Mouse (Mus musculus): ENCODE results near the gene Vamp5.

The Vamp5 gene

DNA sequence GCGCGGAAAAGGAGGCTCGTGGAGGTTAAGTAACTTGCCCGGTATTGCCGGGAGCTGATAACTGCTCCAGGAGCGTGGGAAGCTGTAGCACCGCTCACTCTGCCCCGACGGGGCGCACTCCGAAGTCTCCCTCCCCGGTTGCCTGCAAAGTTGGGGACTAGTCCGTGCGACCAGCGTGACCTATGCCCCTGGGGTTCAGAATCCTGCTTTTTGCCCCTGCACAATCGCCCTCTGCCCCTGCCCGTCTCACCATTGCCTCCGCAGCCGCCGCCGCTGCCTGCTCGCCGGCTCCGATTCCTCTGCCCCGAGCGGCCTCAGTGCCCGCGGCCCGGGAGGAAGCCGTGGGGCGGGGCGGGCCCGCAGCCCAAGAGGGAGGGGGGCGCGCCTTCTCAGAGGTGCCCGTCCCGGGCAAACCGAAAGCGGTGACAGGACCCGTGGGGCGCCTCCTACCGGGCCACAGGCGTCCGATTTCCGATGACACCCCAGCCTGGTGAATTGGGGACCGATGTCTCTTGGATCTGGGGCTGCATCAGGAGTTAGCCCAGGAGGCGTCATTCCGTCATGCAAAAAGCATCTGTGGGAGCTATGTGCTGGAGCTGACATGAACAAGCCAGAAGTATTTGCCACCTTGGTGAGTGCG, at the start of gene Vamp5:
Gene Vamp5 (minus strand): TSS at position 338 of the 640 bp plus-strand sequence.
- in situ Hi-C loops (cut with MboI, MseI), result no loop called here

DNA sequence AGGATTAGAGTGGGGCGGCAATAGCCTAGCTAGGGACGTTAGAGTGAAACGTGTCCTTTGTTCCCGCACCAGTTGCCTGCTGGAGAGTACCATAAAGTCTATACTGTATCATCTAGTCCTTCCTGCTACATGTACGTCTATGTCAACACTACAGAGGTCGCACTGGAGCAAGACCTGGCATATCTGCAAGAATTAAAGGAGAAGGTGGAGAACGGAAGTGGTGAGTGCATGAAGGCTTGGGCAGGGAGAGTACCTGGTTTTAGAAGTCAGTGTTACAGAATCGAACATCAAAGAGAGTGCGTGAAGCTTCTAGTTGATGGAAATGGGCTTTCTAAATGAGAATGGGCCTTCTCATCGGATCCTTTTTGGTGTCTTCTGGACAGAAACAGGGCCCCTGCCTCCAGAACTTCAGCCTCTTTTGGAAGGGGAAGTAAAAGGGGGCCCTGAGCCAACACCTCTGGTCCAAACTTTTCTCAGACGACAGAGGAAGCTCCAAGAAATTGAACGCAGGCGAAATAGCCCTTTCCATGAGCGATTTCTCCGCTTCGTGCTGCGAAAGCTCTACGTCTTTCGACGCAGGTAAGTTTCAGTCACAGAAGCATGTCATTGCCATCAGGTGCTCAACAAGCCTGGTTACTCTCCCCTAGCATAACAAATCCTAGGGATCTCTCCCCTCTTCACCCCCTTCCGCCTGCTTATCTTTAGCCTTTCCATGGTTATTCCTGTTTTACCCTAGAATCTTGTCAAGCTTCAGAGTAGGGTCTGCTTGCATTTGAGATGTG, 49.0 kb upstream of the Vamp5 start:
- in situ Hi-C loops (cut with MboI, MseI), result loop anchor here (5.0 kb wide), 2 partner anchors 108 to 133 kb away; no protein-coding TSS in a partner anchor

DNA sequence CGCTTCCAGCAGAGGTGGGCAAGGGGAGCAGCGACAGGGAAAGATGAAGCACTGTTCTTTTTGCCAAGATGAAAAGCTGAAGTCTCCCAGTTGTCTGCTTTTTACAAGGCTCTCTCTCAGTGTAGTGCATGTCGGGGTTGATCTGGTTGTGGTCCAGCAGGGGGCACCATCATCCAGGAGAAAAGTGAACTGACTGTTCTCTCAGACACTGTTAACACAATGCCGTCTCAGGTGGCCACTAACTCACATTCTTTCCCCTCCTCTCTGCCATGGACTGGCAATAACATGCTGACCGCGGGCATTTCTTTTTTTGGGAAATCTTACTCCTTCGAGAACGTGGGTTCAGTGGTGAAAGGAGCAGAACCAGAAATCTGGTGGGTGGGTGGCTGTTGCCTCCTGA, 47.8 kb upstream of the Vamp5 start:
- in situ Hi-C loops (cut with MboI, MseI), result loop anchor here (5.0 kb wide), 2 partner anchors 109 to 134 kb away; no protein-coding TSS in a partner anchor

DNA sequence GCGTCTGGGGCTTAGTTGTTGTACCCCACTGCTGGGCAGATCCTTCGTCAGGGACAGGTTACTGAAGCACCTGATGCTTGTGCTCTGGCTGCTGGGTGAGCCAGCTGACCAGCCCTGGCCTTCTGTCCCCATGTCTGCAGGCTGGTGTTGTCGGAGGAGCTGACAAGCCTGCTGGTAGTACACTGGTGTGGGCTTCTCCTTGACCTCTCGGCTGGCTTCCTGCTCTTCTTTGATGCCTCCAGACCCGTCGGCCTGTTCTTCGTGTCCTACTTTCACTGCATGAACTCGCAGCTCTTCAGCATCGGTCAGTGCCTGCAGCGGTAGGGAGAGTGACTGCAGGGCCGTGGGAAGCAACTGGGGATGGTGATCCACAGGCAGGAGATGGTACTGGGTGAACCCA, 45.4 kb upstream of the Vamp5 start:
- in situ Hi-C loops (cut with MboI, MseI), result loop anchor here (5.0 kb wide), 2 partner anchors 112 to 137 kb away; no protein-coding TSS in a partner anchor

DNA sequence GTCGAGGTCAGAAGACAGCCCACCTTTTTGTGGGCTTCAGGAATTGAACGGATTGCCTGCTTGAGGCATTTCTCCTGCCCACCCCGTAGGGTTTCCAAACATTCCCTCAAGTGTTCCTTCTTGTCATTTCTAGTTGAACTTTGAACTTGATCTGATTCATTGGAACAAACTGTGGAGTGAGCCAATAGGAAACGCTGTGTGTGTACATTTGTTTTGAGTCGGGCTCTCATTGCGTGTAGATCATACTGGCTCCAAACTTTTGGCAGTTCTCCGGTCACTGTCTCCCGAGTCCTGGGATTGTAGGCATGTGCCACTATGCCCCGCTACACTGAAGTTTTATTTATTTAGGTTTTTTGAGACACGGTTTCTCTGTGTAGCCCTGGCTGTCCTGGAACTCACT, 40.6 kb upstream of the Vamp5 start:
- in situ Hi-C loops (cut with MboI, MseI), result no loop called here

DNA sequence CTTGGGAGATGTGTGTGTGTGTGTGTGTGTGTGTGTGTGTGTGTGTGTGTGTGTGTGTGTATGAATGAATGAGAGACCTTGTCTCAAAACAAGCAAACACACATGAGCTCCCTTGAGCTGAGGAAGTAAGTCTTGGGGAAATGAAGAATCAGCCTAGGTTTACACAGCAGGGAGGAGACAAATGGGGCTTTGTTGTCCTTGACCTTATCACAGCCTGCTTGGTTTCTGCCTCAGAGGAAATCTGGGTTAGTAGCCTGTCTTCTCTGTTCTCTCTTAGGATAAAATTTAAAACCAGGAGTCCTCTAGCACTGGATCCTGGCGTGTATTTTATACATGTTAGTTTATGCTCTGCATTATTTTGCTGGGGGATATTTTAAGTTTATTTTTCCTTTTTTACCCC, 39.5 kb upstream of the Vamp5 start:
- in situ Hi-C loops (cut with MboI, MseI), result no loop called here

DNA sequence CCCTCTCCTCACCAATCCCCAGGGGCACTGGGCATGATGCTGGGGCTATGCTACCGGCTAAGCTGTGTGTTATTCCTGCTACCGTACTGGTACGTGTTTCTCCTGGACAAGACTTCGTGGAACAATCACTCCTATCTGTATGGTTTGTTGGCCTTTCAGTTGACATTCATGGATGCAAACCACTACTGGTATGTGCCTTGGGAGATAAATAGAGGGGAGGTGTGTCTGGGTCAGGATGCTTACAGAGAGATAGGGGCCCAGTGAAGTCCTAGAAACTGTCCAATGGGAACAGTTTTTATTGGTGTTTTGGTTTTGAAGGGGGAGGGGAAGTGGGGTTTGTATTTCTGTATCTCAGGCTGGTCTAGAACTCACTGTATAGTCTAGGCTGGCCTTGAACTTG, 38.0 kb upstream of the Vamp5 start:
- in situ Hi-C loops (cut with MboI, MseI), result no loop called here

DNA sequence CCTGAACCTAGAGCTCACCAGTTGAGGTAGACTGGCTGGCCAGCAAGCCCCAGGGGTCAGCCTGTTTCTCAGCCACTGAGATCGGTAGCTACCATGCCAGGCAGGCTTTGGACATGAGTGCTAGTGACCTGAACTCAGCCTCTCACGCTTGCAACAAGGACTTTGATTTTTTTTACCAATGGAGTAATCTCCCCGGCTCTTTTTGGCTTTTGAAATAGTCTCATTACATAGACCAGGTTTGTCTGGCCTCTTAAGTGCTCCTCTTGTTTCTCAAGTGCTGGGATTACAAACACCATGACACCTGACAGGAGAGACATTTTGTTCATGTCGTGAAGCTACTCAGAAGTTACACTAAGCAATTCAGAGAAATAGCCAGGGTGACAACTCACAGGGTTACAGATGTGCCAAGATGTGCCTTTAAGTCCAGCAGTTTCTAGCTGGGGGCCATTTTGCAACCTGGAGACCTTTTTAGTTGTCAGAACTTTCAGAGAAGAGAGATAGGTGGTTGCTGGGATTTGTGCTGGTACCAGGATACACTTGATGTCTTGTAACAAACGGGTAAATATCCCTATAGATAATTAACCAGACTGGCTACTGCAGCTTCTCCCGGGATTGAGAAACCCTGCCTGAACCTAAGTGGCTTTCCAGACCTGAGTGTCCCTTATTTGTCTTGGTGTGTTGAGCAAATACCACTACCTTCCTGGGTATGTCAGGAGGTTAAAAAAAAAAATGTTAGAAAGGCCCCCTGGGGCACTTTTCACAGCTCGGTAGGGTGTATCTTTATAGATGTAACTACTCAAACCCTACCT, 35.9 kb upstream of the Vamp5 start:
- in situ Hi-C loops (cut with MboI, MseI), result no loop called here

DNA sequence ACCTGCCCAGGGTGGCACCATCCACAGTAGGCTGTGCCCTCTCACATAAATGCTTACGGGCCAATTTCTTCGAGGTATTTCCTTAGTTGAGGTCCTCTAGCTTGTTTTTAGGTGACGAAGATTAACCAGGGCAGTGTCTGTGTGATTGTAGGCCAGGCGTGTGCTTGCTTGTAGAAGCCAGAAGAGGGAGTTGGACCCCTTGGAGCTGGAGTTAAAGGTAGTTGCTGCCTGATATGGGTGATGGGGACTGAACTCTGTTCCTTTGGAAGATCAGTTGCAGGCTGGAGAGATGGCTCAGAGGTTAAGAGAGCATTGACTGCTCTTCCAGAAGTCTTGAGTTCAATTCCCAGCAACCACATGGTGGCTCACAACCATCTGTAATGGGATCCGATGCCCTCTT, 34.9 kb upstream of the Vamp5 start:
- in situ Hi-C loops (cut with MboI, MseI), result no loop called here

DNA sequence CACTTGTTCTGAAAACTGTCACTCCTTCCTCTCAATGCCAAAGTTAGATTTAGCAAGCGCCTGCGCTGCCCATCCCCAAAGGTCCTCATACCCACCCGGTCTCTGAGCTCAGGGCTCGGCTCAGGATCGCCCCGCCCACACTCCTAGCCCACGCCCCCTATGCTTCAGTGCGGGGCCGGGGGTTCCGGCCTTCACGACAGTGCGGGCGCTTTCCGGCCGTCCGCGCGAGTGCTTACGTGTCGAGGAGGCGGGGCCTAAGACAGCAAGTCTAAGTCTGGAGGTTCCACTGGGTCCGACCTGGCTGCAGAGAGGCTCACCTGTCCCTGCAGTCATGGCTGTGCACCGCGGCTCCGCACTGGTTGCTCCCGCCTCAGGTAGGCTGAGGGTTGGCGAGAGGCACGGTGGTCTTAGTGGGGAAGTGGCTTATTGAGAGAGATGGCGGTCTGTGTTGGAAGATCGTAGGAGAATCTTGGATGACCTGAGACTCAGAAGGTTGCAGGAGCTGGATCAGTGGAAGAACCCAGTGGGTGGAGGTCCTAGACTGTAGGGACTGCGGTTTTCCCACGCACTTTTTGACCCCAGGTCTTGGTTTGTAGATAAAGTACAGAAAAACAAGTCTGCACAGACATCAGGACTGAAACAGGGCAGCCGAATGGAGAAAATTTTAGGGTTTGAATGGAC, 33.9 kb upstream of the Vamp5 start, which contains the start of gene Ggcx:
Gene Ggcx (plus strand): TSS at position 233 of the 681 bp plus-strand sequence.
- in situ Hi-C loops (cut with MboI, MseI), result no loop called here

DNA sequence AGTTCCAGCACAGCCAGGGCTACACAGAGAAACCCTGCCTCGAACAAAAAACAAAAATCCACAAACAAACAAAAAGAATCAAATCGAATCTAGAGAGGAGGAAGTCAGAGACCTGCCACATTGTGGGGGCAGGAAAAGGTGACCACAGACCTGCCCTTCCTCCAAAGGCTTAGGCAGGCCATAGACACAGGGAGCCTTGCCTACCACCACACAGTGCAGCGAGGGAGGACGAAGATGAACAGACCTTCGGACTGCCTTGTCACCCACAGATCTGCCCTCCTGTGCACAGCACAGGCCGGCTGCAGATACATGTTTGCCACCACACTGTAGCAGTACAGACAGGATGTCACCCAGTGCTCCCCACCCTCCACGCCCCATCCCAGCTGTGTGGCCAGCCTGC, 30.2 kb upstream of the Vamp5 start:
- in situ Hi-C loops (cut with MboI, MseI), result no loop called here

DNA sequence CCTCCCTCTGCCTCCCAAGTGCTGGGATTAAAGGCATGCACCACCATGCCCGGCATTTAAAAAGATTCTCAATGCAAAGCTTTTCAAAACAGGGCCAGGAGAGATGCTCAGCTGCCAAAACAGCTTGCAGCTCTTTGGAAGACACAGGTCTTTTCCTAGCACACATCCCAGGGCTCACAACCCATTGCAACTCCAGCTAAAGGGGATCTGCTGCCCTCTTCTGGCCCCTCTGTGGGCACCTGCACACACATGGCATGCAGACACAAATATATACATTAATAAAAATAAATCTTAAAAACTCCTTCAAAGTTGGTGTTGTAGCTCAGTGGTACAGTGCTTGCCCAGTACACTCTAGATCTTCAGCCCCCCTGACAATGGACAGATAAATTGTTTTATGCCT, 29.7 kb upstream of the Vamp5 start:
- in situ Hi-C loops (cut with MboI, MseI), result no loop called here

DNA sequence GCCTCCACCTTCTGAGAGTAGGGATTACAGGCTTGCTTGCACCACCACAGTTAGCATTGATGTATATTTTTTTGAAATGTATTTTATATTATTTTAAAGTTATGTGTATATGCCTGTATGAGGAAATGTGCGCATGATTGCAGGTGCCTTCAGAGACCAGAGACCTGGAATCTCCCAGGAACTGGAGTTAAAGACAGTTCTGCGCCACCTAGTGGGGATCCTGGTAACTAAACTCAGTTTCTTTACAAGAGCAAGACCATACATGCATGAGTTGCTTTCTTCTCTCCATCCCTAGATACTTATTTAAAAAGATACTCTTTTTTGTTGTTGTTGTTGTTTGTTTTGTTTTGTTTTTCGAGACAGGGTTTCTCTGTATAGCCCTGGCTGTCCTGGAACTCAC, 29.3 kb upstream of the Vamp5 start:
- in situ Hi-C loops (cut with MboI, MseI), result no loop called here

DNA sequence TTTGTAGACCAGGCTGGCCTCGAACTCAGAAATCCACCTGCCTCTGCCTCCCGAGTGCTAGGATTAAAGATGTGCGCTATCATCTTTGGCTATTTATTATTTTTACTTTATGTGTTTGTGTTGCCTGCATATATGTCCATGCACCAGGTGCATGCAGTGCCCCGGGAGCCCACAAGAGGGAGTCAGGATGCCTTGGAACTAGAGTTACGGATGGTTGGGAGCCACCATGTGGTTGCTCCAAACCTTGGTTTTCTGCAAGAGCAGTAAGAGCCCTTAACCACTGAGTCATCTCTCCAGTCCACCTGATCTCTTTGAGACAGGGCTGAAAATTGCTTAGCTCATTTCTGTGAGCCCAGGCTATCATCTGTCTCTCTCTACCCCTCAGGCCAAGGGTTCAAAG, 26.9 kb upstream of the Vamp5 start:
- in situ Hi-C loops (cut with MboI, MseI), result no loop called here

DNA sequence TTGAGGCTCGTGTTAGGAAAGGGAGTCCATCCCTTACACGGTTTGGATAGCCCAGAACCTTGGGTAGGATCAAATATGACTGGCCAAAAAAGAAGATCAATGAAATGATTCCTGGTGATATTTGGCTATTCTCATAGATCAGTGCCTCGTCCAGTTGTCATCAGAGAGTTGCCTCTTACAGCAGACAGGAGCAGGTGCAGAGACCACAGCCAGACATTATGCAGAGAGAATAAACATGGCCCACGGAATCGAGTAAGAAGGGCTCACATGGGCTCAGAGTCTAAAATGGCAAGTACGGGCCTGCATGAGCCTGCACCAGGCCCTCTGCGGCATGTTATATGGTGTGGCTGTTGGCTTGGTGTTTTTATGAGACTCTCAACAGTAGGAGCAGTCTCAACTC, 25.1 kb upstream of the Vamp5 start:
- in situ Hi-C loops (cut with MboI, MseI), result no loop called here

DNA sequence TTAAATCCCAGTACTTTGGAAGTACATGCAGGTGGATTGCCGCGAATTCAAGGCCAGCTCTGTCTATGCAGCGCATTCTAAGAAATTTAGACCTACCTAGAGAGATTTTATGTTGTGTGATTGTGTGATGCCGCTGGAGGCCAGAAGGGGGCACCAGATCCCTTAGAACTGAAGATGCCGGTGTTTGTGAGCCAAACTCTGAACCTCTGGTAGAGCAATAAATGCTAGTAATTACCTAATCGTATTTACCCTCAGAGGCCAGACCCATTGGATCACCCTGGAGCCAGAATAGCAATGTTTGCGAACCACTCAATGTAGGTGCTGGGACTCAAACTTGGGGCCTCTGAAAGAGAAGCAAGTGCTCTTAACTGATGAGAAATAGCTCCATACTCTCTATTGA, 21.6 kb upstream of the Vamp5 start:
- in situ Hi-C loops (cut with MboI, MseI), result no loop called here

DNA sequence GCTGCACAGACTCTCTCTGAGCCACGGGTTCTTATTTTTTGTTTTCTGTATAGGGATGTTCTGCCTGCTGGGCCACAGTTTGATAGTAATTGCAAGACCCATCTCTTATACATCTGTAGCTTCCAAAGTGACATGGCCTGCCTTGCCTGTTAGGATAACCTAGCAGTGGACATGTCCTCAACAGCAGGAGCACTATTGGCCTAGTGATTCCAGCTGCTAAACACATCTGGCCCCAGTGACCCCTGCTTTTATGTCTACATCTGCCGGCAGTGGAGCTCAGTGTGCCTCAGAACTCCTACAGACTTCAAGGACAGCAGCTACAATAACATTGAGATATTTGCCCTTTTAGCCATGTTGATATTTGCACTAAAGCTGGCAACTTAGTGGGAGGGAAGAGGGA, 19.7 kb upstream of the Vamp5 start:
- in situ Hi-C loops (cut with MboI, MseI), result no loop called here

DNA sequence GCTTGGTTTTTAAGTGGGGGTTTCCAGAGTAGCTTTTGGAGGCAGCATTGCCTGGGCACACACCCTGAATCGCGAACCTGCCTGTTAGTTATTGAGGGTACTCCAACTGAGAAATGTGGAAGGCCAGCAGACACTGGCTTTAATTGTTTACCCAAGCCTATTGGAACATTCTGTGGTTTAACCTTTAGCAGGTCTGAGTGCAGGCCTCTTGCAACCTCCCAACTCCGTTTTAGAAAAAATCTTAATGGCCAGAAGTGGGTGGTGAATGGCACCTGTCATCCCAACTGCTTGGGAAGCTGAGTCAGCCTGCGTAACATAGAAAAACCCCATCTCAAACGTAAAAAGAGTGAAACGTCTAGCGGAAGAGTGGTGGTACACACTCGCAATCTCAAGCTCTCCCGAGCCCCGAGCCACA, 16.6 kb upstream of the Vamp5 start:
- in situ Hi-C loops (cut with MboI, MseI), result no loop called here

DNA sequence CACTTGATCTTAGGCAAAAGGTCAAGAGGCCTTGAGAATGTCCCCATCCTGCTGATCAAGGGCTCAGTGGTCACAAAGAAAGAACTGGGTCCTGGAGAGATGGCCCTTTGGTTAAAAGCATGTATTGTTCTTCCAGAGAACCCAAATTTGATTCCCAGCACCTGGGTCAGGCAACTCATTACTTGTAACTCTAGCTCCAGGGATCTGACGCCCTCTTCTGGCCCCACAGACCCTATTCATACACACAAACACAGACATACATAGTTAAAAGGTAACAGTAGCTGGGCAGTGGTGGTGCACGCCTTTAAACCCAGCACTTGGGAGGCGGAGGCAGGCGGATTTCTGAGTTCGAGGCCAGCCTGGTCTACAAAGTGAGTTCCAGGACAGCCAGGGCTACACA, 12.1 kb upstream of the Vamp5 start:
- in situ Hi-C loops (cut with MboI, MseI), result no loop called here

DNA sequence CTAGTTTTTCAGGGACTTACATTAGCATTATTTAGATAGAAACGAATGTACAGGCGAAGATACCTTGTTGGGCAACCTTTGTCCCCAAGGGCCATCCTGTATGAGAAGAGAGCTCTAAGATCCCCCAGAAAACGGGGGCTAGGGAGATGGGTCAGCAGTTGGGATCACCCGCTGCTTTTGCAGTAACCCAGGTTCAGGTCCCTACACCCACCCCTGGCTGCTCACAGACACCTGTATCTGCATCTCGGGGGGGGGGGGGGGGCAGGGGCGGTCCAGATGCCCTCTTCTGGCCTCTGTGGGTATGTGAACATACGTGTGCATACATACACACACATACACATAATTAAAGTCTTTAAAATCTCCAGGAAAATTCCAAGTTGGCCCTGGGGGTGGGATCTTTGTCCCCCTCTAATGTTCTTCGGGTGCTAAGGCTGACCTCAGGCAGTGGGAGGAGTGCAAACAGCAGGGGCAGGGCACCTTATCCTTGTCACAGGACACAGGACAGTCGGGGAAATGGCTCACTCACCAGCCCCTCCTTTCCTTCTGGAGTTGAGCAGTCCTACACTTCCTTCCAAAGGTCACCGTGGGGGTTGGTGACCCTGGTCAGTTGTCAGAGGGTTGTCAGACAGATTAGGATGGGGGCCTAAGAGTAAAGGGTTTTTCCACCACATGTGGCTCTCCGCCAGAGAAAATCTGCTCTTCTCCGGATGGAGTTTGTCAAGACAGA, 10.7 kb upstream of the Vamp5 start:
- in situ Hi-C loops (cut with MboI, MseI), result no loop called here

Measured in T-helper 1 cell (primary cell).